Mouse (Mus musculus) cortical plate, adult 2 months (tissue): ENCODE results near the gene Scarb1.

Source experiments
- CTCF ChIP-seq: fragments of 200-500 bp; IDR thresholded peaks from 2 replicates; pipeline ENCODE4 v1.5.1; 2011; ENCODE audit warnings: mild to moderate bottlenecking, control low read depth, low read length; ENCODE audit not compliant: insufficient read depth; ENCODE audit errors: extremely low read depth
- POLR2A ChIP-seq: fragments of 200-500 bp; IDR thresholded peaks from 2 replicates; pipeline ENCODE4 v1.6.1; 2011; ENCODE audit warnings: mild to moderate bottlenecking, low read length, control low read depth; ENCODE audit not compliant: insufficient read depth; ENCODE audit errors: extremely low read depth

- TF ChIP-seq CTCF: no peak
- TF ChIP-seq POLR2A: no peak
Observed at GRCm38 (mm10) chr5:125305229-125306081, 35.4 kb downstream of the Scarb1 start.
